Mouse (Mus musculus) stomach, embryonic 16.5 days (tissue): ENCODE measurements around the gene Myo1d. TPM values are rescaled to one million over a fixed set of nuclear protein-coding genes. Genes with fewer than 3 reads are reported as not detected.

ENCODE experiments used
- ATAC-seq: fragments of 200-750 bp; cut with Nextera tagmentation; 2 replicates; pipeline ENCODE4 v1.8.0; 2017; ENCODE audit warnings: moderate number of reproducible peaks, moderate TSS enrichment; ENCODE audit not compliant: insufficient read depth, low FRiP score
- H3K27ac ChIP-seq: fragments of 300-500 bp; sonication (generic); 2 replicates; pipeline ENCODE4 v1.5.1; 2014; ENCODE audit warnings: low read length
- H3K27me3 ChIP-seq: fragments of 300-500 bp; sonication (generic); 2 replicates; pipeline ENCODE4 v1.6.1; 2014; ENCODE audit warnings: low read length, control low read depth, mixed read lengths; ENCODE audit not compliant: control insufficient read depth, insufficient read depth
- H3K36me3 ChIP-seq: fragments of 300-500 bp; sonication (generic); 2 replicates; pipeline ENCODE4 v1.6.1; 2014; ENCODE audit warnings: low read length; ENCODE audit not compliant: control insufficient read depth, insufficient read depth
- H3K4me1 ChIP-seq: fragments of 300-500 bp; sonication (generic); 2 replicates; pipeline ENCODE4 v1.6.1; 2014; ENCODE audit warnings: low read length, control low read depth, mixed read lengths; ENCODE audit not compliant: control insufficient read depth, insufficient read depth
- H3K4me2 ChIP-seq: fragments of 300-500 bp; sonication (generic); 2 replicates; pipeline ENCODE4 v1.6.1; 2014; ENCODE audit warnings: low read depth, low read length, mixed read lengths
- H3K4me3 ChIP-seq: fragments of 300-500 bp; sonication (generic); replicated peaks from 2 replicates; pipeline ENCODE4 v1.5.1; 2014; ENCODE audit warnings: mild to moderate bottlenecking, low read length
- H3K9ac ChIP-seq: fragments of 300-500 bp; sonication (generic); 2 replicates; pipeline ENCODE4 v1.6.1; 2014; ENCODE audit warnings: low read length
- H3K9me3 ChIP-seq: fragments of 300-500 bp; sonication (generic); replicated peaks from 2 replicates; pipeline ENCODE4 v1.6.1; 2016; ENCODE audit warnings: low read length, control low read depth; ENCODE audit not compliant: control insufficient read depth
- WGBS: fragments of 180-500 bp; shearing (Covaris S2); extraction: QIAGEN DNeasy Blood & Tissue Kit; methylation state at CpG from one replicate; pipeline ENCODE4 v1.1.7; 2014; 5-methylcytosine and 5-hydroxymethylcytosine counted together
- polyA plus RNA-seq: library from polyadenylated mRNA; unstranded; fragments of >200 nt; fragmentation: Nextera tagmentation; extraction: Ambion mirVana; gene quantifications from 2 replicates; pipeline ENCODE4 v1.2.1, GENCODE M21; 2015

Myo1d gene
- polyA plus RNA-seq, 1 experiment from 2014 or later, result 33.8 TPM

DNA sequence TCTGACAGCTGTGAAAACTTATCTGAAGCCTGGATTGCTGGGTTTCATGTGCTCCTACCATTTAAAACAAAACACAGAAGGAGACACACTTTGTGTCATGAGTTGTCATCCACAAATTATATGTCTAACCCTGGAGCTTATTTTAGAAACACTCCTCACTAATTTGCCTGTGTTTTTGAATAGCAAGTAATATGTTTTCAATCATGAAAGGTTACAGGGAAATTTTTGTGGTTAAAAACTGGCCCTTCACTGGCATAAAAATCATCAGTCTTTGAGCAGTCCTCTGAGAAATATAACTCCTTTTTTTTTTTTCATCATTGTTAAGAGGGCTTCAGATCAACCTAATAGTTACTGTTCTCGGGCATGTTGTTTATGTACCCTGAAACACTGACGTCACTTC, 25.6 kb downstream of the Myo1d start:
- Histone ChIP-seq H3K4me3 (no peak overlapping the region), H3K36me3 (no peaks in the 10 kb centered on the region), H3K27ac (no peak overlapping the region), H3K27me3 (no peaks in the 10 kb centered on the region), H3K4me2 (no peak overlapping the region), H3K4me1 (no peaks in the 10 kb centered on the region), H3K9me3 (no peaks in the 10 kb centered on the region), H3K9ac (no peak overlapping the region)
- no peak for ATAC-seq
- WGBS, result 57% methylated on average over 2 of the region's 2 CpGs

DNA sequence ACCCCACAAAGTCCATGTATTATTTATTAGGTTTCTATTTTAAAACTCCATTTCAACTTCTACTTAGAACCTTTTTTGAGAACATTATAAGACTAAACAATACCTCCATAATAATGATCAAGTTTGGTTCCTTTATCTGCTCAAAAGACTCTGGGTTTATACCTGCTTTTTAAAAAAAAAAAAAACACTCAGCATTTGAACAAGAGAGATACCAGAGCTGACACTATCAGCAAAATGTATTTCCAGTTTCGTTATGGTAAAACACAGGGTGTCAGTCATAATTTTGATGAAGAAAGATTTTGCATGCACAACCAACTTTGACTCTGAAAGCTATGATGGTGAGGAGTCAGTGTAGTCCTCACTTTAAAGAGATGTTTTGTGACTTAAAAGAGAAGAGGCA, 28.7 kb downstream of the Myo1d start:
- 75% methylated on average over 1 of the region's 1 CpGs for WGBS
- no peak overlapping the region for H3K9ac ChIP-seq
- H3K36me3 ChIP-seq, result no peaks in the 10 kb centered on the region
- H3K4me1 ChIP-seq, result no peaks in the 10 kb centered on the region
- ATAC-seq, result no peak
- no peak overlapping the region for H3K27ac ChIP-seq
- no peak overlapping the region for H3K4me2 ChIP-seq
- H3K27me3 ChIP-seq, result no peaks in the 10 kb centered on the region
- H3K9me3 ChIP-seq, result no peaks in the 10 kb centered on the region
- no peak overlapping the region for H3K4me3 ChIP-seq

DNA sequence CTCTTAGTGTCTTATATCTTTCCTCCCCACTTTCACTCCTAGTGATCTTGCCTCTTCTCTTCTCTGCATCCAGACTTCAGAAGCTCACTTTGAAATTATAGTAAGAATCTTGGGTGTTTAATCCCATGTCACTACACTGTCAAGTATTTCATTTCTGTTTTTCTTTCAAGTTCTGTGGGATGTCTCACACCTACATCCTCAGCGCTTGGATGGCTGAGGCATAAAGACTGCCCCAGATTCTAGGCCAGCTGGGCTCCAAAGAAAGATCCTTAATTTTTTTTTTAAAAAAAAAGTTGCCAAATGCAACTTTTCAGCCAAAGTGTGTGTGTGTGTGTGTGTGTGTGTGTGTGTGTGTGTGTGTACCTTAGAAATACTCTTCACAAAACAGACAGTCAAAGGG, 30.6 kb downstream of the Myo1d start:
- Histone ChIP-seq H3K9ac (no peak overlapping the region), H3K4me2 (no peak overlapping the region), H3K27me3 (no peaks in the 10 kb centered on the region), H3K27ac (no peak overlapping the region), H3K9me3 (no peaks in the 10 kb centered on the region), H3K36me3 (no peaks in the 10 kb centered on the region), H3K4me3 (no peak overlapping the region), H3K4me1 (no peaks in the 10 kb centered on the region)
- WGBS, result 91% methylated on average over 1 of the region's 1 CpGs
- ATAC-seq, result no peak

DNA sequence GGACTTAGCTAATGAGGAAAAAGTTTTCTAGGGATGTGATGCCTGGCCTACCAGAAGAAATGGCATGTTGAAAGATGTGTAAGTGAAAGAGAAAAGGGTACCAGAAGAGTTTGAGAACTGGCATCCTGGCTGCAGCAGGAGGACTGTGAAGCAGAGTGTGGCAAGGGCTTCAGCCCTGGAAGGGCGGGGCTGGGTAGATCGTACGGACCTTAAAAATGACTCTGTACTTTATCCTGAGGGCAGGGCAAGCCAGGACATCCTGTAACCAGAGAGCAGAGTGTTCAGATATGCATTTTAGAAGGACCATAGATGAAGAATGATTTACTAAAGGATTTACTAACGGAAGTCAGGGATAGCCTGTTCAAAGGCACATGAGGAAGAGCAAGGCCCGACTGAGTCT, 34.4 kb downstream of the Myo1d start:
- no peak overlapping the region for H3K4me2 ChIP-seq
- ATAC-seq, result no peak
- 65% methylated on average over 5 of the region's 5 CpGs for WGBS
- no peak overlapping the region for H3K27ac ChIP-seq
- no peaks in the 10 kb centered on the region for H3K36me3 ChIP-seq
- H3K9ac ChIP-seq, result no peak overlapping the region
- no peaks in the 10 kb centered on the region for H3K4me1 ChIP-seq
- no peaks in the 10 kb centered on the region for H3K27me3 ChIP-seq
- H3K9me3 ChIP-seq, result no peaks in the 10 kb centered on the region
- no peak overlapping the region for H3K4me3 ChIP-seq

DNA sequence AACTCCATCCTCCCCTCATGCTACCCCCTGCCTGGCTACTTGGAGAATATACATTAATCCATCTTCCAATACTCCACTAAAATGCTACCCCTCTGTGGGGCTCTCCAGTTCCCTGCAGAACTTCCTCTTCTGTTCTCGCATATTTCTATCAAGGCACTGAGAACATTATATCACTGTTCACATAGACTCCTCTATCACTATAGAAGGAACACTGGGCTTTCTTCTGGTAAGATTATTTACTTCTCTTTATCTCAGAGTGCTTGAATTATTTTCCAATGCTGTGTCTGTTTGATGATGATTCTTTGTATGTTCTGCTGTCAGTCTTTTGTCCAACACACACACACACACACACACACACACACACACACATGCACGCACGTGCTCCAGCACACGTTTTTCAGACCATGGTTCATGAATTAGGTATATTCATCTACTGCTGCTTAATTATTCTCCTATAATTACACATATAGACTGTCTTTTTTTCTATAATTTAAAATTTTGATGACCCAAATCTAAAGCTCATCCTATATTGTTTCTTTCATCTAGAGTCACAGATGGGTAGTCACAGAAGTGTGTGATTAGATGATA, 35.9 kb downstream of the Myo1d start:
- H3K4me2 ChIP-seq, result no peak overlapping the region
- no peak for ATAC-seq
- H3K9me3 ChIP-seq, result no peaks in the 10 kb centered on the region
- no peak overlapping the region for H3K9ac ChIP-seq
- WGBS, result 73% methylated on average over 4 of the region's 4 CpGs
- H3K36me3 ChIP-seq, result no peaks in the 10 kb centered on the region
- H3K27ac ChIP-seq, result no peak overlapping the region
- H3K4me1 ChIP-seq, result no peaks in the 10 kb centered on the region
- H3K27me3 ChIP-seq, result no peaks in the 10 kb centered on the region
- H3K4me3 ChIP-seq, result no peak overlapping the region

DNA sequence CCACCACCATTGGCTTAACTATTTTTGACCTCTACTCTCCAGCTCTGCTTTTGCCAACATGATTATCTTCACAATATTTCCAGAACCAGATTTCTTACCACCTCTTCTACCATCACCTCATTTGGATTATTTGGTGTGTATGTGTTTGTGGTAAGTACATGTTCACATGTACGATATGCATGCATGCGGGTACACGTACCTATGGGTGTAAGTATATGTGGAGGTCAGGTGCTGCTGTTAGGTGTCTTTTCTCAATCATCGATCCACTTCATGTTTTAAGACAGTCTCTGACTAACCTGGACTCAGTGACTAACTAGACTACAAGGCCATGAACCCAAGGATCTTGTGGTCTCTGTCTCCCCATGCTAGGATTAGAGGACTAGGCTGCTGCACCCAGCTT, 37.4 kb downstream of the Myo1d start:
- Histone ChIP-seq H3K36me3 (no peaks in the 10 kb centered on the region), H3K4me2 (no peak overlapping the region)
- WGBS, result 94% methylated on average over 4 of the region's 4 CpGs

DNA sequence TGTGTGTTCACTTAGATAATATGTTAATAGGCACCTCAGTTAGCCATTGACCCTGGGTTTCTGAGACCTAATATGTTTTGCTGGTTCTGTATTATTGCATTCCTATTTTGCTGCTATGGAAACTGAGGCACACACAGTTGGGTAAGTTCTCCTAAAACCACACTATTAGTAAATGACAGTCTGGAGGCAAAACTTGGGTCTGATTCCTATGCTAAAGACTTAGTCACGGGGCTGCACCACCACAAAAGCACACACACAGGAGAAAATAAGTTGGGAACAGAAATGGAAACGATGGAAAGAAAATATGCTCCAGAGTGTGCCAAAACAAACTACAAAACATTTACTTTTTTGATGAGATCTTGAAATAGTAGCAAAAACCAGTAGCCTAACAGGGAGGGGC, 45.1 kb downstream of the Myo1d start:
- no peaks in the 10 kb centered on the region for H3K4me1 ChIP-seq
- no peak overlapping the region for H3K4me3 ChIP-seq
- no peaks in the 10 kb centered on the region for H3K9me3 ChIP-seq
- no peaks in the 10 kb centered on the region for H3K36me3 ChIP-seq
- H3K27ac ChIP-seq, result no peak overlapping the region
- no peak for ATAC-seq
- no peak overlapping the region for H3K9ac ChIP-seq
- no peak overlapping the region for H3K4me2 ChIP-seq
- no peaks in the 10 kb centered on the region for H3K27me3 ChIP-seq
- 75% methylated on average over 2 of the region's 2 CpGs for WGBS

More for the DNA sequence above, 37.4 kb downstream of the Myo1d start:
- H3K27me3 ChIP-seq, result no peaks in the 10 kb centered on the region
- H3K9ac ChIP-seq, result no peak overlapping the region
- H3K4me1 ChIP-seq, result no peaks in the 10 kb centered on the region
- H3K27ac ChIP-seq, result no peak overlapping the region
- no peak for ATAC-seq
- no peak overlapping the region for H3K4me3 ChIP-seq
- H3K9me3 ChIP-seq, result no peaks in the 10 kb centered on the region

DNA sequence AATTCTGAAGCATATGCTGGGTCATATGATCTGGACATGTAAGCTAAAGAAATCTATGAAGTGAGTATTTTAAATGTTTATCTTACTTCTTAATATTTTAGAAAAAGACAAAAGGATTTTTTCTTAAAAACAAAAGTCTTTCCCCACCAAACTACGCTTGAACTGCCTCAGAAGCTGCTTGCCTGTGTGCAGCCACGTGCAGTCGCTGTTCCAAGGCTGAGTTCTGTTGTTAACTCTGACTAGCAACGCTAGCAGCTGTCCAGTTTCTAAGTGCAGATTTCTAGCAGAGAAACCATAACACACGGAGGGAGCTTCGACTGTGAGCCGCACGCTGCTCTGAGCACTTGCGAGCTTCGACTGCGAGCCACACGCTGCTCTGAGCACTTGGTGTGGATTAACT, 55.1 kb downstream of the Myo1d start:
- WGBS, result 63% methylated on average over 12 of the region's 12 CpGs
- Histone ChIP-seq H3K4me1 (no peaks in the 10 kb centered on the region), H3K27ac (no peak overlapping the region), H3K9me3 (no peaks in the 10 kb centered on the region), H3K27me3 (no peaks in the 10 kb centered on the region), H3K4me3 (no peak overlapping the region), H3K9ac (no peak overlapping the region), H3K4me2 (no peak overlapping the region), H3K36me3 (no peaks in the 10 kb centered on the region)
- no peak for ATAC-seq

DNA sequence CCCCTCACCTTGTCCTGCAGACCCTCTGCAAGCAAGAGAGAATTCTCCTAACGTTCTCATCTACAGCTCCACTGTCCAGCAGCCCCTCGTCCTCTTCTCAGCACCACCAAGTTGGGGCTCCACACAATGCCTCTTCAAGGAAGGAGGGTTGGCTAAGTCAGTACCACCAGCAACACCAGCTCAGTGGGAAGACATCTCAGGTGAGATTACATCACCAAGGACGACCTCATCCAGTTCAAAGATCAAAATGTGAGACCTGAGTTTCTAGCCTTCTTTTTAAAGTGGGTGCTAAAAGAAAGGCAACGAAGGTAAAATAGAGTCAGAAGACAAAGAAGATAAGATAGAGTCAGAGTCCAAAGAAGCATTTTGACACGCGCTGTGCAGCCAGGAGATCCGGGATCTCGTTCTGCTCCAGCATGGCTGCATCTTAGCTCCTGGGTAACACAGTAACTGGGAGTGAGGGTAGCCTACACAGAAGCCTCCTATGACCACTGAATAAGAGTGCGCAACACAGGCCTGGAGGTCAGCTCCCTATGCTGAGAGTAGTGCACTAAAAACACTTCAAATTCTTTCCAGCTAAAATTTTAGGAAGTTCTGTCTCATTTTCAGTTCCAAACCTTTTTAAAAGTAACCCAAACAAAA, 56.3 kb downstream of the Myo1d start:
- Histone ChIP-seq H3K4me2 (no peak overlapping the region), H3K4me1 (no peaks in the 10 kb centered on the region), H3K27me3 (no peaks in the 10 kb centered on the region), H3K9me3 (no peaks in the 10 kb centered on the region), H3K4me3 (no peak overlapping the region), H3K27ac (no peak overlapping the region), H3K9ac (no peak overlapping the region), H3K36me3 (no peaks in the 10 kb centered on the region)
- ATAC-seq, result no peak
- 75% methylated on average over 9 of the region's 9 CpGs for WGBS
